Mouse (Mus musculus) bone marrow, adult 2 months (tissue): ENCODE measurements at regions not wholly inside any gene's neighbourhood (a gene's known extent, or its start where the extent isn't known, plus 50 kb on each side); places are given as distances from the start of the nearest gene placed in this dataset.

Source experiments
- CTCF ChIP-seq: fragments of 200-500 bp; IDR thresholded peaks from 2 replicates; pipeline ENCODE4 v1.5.1; 2011; ENCODE audit warnings: low read length, control low read depth; ENCODE audit not compliant: control insufficient read depth, insufficient read depth
- POLR2A ChIP-seq: fragments of 200-500 bp; IDR thresholded peaks from 2 replicates; pipeline ENCODE4 v1.6.1; 2011; ENCODE audit warnings: low read depth, mild to moderate bottlenecking, control low read depth, low read length, borderline replicate concordance; ENCODE audit not compliant: control insufficient read depth

DNA sequence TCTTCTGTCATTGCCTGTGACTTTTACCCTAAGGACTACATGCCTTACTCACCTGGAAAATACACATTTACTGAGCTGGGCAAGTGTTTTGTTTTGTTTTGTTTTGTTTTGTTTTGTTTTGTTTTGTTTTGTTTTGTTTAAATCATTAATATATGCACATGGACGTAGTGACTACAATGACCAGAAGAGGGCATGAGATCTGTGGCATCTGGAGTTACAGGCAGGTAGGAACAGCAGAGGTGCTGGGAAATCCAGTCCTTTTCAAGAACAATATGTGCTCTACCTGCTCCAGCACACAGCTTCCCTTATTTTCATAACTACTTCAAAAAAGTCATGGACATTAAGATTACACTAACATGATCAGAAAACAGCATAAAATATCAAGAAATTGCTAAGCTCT is 324.4 kb upstream of the Thbs1 start:
- TF ChIP-seq CTCF (0 out of 2 replicates have a peak, but pooled peaks have one; percentile 15), POLR2A (no peak)
